Mouse (Mus musculus): Measurements from ENCODE around the gene Hoxa11. TPM values are rescaled to one million over a fixed set of nuclear protein-coding genes. Genes with fewer than 3 reads are reported as not detected.

Gene Hoxa11
- polyA plus RNA-seq, 1 experiment from 2014 or later = not detected

- Histone ChIP-seq H3K9ac (no peak overlapping the region), H3K27ac (no peak overlapping the region), H3K4me2 (no peak overlapping the region), H3K9me3 (replicated peaks) (no peaks in the 10 kb centered on the region), H3K4me1 (replicated peaks) (peaks cover 30% of the 10 kb centered on the region), H3K4me3 (no peak overlapping the region), H3K36me3 (no peaks in the 10 kb centered on the region), H3K27me3 (peaks cover 100% of the 10 kb centered on the region)
- ATAC-seq (replicated peaks; ENCODE audit: insufficient number of reproducible peaks, insufficient read depth, low FRiP score, low read depth) = no peak
- 34% methylated on average over 3 of the region's 3 CpGs for WGBS
Observed at GRCm38 (mm10) chr6:52215070-52215469, 30.5 kb downstream of the Hoxa11 start.

- no peak overlapping the region for H3K4me2 ChIP-seq
- WGBS = 23% methylated on average over 5 of the region's 5 CpGs
- no peak for ATAC-seq (replicated peaks; ENCODE audit: insufficient number of reproducible peaks, insufficient read depth, low FRiP score, low read depth)
Observed at GRCm38 (mm10) chr6:52214271-52214670, 31.3 kb downstream of the Hoxa11 start.

GRCm38 (mm10) chr6:52213119-52213986 lies 32.3 kb downstream of the Hoxa11 start, which contains the start of the genes Hoxa3 and Gm28308:
TSS of gene Hoxa3 (minus strand) at chr6:52213336.
TSS of gene Gm28308 (minus strand) at chr6:52213339.
- WGBS = 7% methylated on average over 38 of the region's 38 CpGs
- ATAC-seq (replicated peaks; ENCODE audit: insufficient number of reproducible peaks, insufficient read depth, low FRiP score, low read depth) = no peak

More at GRCm38 (mm10) chr6:52214271-52214670, 31.3 kb downstream of the Hoxa11 start:
- Histone ChIP-seq H3K9ac (no peak overlapping the region), H3K9me3 (replicated peaks) (no peaks in the 10 kb centered on the region), H3K36me3 (no peaks in the 10 kb centered on the region), H3K4me3 (no peak overlapping the region), H3K27me3 (peaks cover 100% of the 10 kb centered on the region), H3K4me1 (replicated peaks) (peaks cover 30% of the 10 kb centered on the region), H3K27ac (no peak overlapping the region)

DNA sequence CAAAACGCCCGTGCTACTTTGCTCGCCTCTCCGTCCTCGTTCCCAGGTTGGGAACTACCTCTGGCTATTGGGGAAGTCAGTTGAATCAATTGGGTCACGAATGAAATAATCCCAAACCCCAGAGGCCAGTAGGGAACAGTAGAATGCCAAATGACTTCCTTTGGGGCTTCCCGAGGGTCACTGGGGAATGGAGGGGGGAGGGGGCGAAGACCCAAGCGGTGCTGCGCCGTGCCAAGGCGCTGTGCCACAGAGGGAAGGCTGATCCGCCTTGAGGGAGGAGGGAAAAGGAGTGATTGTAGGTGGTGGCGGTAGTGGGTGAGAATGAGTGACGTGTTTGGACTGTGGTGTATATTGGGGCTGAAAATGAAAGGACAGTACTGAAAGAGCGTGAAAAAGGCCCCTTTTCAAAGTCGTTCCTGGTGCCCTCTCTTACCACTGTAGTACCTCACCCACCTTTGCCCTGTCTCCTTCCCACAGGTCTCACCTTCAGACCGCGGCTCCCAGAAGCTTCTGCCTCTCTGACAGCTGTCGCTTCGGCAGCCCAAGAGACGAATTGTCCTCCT lies 33.0 kb downstream of the Hoxa11 start:
- H3K36me3 ChIP-seq = no peaks in the 10 kb centered on the region
- ATAC-seq (replicated peaks; ENCODE audit: insufficient number of reproducible peaks, insufficient read depth, low FRiP score, low read depth) = no peak
- no peak overlapping the region for H3K27ac ChIP-seq
- peak overlapping the region; percentile 42 for H3K4me3 ChIP-seq
- H3K4me2 ChIP-seq = peak overlapping the region; percentile 57
- H3K27me3 ChIP-seq = peaks cover 99% of the 10 kb centered on the region
- H3K4me1 ChIP-seq (replicated peaks) = peaks cover 40% of the 10 kb centered on the region
- H3K9me3 ChIP-seq (replicated peaks) = no peaks in the 10 kb centered on the region
- H3K9ac ChIP-seq = no peak overlapping the region
- WGBS = 1% methylated on average over 22 of the region's 22 CpGs

More at GRCm38 (mm10) chr6:52213119-52213986, 32.3 kb downstream of the Hoxa11 start, which contains the start of the genes Hoxa3 and Gm28308:
- peaks cover 100% of the 10 kb centered on the region for H3K27me3 ChIP-seq
- H3K27ac ChIP-seq = no peak within 1 kb of the TSS
- no peaks in the 10 kb centered on the region for H3K36me3 ChIP-seq
- peaks cover 36% of the 10 kb centered on the region for H3K4me1 ChIP-seq (replicated peaks)
- peak within 1 kb of the TSS; percentile 57 for H3K4me2 ChIP-seq
- H3K9ac ChIP-seq = no peak within 1 kb of the TSS
- peak within 1 kb of the TSS; percentile 42 for H3K4me3 ChIP-seq
- no peaks in the 10 kb centered on the region for H3K9me3 ChIP-seq (replicated peaks)

DNA sequence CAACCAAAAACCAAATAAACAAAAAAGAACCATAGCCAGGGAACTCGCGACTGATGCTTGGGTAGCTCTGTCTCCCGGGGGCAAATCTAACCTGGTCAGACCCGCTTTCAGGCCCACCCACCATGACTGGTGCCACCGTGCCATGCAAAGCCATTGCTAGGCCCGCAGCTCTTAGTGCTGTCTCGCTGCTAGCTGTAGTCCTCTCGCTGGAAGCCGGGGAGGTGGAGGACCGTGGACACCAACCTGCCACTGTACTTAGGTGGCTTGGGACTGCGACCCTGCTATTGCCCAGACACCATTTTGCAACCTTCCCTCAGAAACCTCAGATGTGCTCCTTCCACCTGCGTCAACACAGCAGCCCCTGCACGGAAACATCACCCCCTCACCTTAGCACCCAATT lies 33.6 kb downstream of the Hoxa11 start:
- Histone ChIP-seq H3K9ac (no peak overlapping the region), H3K4me1 (replicated peaks) (peaks cover 35% of the 10 kb centered on the region), H3K4me2 (peak overlapping the region; percentile 57), H3K27ac (no peak overlapping the region), H3K27me3 (peaks cover 99% of the 10 kb centered on the region), H3K36me3 (no peaks in the 10 kb centered on the region), H3K4me3 (peak overlapping the region; percentile 42), H3K9me3 (replicated peaks) (no peaks in the 10 kb centered on the region)
- ATAC-seq (replicated peaks; ENCODE audit: insufficient number of reproducible peaks, insufficient read depth, low FRiP score, low read depth) = no peak
- WGBS = 6% methylated on average over 13 of the region's 13 CpGs

GRCm38 (mm10) chr6:52211170-52211935 lies 34.3 kb downstream of the Hoxa11 start:
- Histone ChIP-seq H3K4me2 (peak overlapping the region; percentile 57), H3K27ac (no peak overlapping the region), H3K36me3 (no peaks in the 10 kb centered on the region), H3K9me3 (replicated peaks) (no peaks in the 10 kb centered on the region), H3K27me3 (peaks cover 99% of the 10 kb centered on the region), H3K9ac (no peak overlapping the region), H3K4me1 (replicated peaks) (peaks cover 33% of the 10 kb centered on the region), H3K4me3 (peak overlapping the region; percentile 42)
- ATAC-seq (replicated peaks; ENCODE audit: insufficient number of reproducible peaks, insufficient read depth, low FRiP score, low read depth) = peak; percentile 48; the same call in 1 of the 2 replicates
- WGBS = 2% methylated on average over 37 of the region's 37 CpGs

DNA sequence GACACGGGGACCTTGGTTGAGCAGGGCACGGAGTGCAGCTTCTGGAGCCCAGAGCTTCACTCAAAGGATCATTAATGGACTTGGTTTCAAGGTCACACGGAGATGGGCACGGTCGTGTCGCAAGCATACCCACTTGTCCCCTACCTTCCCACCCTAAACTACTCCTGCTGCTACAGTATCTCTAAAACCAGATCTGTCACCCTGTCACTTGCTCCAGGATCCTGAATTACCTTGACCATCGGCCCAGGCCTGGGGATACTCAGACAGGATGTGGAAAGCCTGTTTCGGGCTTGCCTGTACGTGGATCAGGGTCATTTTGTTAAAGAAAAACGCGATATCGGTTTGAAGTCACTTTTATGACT lies 35.9 kb downstream of the Hoxa11 start:
- Histone ChIP-seq H3K4me3 (no peak overlapping the region), H3K27me3 (peaks cover 99% of the 10 kb centered on the region), H3K4me1 (replicated peaks) (peaks cover 29% of the 10 kb centered on the region), H3K27ac (no peak overlapping the region), H3K4me2 (no peak overlapping the region), H3K9ac (no peak overlapping the region), H3K9me3 (replicated peaks) (no peaks in the 10 kb centered on the region), H3K36me3 (no peaks in the 10 kb centered on the region)
- WGBS = 20% methylated on average over 12 of the region's 12 CpGs
- ATAC-seq (replicated peaks; ENCODE audit: insufficient number of reproducible peaks, insufficient read depth, low FRiP score, low read depth) = no peak

GRCm38 (mm10) chr6:52208868-52209684 lies 36.5 kb downstream of the Hoxa11 start:
- Histone ChIP-seq H3K9me3 (replicated peaks) (no peaks in the 10 kb centered on the region), H3K36me3 (no peaks in the 10 kb centered on the region), H3K27ac (no peak overlapping the region), H3K4me1 (replicated peaks) (peaks cover 35% of the 10 kb centered on the region), H3K4me2 (peak overlapping the region; percentile 49), H3K27me3 (peaks cover 99% of the 10 kb centered on the region), H3K4me3 (peak overlapping the region; percentile 33), H3K9ac (no peak overlapping the region)
- WGBS = 14% methylated on average over 18 of the region's 18 CpGs
- ATAC-seq (replicated peaks; ENCODE audit: insufficient number of reproducible peaks, insufficient read depth, low FRiP score, low read depth) = no peak

GRCm38 (mm10) chr6:52208072-52208867 lies 37.3 kb downstream of the Hoxa11 start, which contains the start of gene Hoxa6:
TSS of gene Hoxa6 (minus strand) at chr6:52208722.
- H3K27ac ChIP-seq = no peak within 1 kb of the TSS
- H3K4me1 ChIP-seq (replicated peaks) = peaks cover 43% of the 10 kb centered on the region
- no peaks in the 10 kb centered on the region for H3K36me3 ChIP-seq
- no peaks in the 10 kb centered on the region for H3K9me3 ChIP-seq (replicated peaks)
- ATAC-seq (replicated peaks; ENCODE audit: insufficient number of reproducible peaks, insufficient read depth, low FRiP score, low read depth) = no peak
- peaks cover 99% of the 10 kb centered on the region for H3K27me3 ChIP-seq
- WGBS = 4% methylated on average over 44 of the region's 47 CpGs
- H3K4me3 ChIP-seq = peak within 1 kb of the TSS; percentile 33
- no peak within 1 kb of the TSS for H3K9ac ChIP-seq
- H3K4me2 ChIP-seq = peak within 1 kb of the TSS; percentile 49

DNA sequence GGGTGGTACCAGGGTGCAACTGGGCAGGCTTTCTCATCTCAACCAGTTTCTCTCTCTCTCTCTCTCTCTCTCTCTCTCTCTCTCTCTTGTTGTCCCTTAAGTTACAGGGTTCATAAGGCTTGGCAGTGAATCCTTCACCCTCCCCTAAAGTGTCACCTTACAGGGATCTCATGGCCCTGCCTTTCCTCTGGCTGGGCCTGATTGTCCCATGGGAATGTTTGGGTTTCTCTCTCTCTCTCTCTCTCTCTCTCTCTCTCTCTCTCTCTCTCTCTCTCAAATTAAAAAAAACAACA lies 38.0 kb downstream of the Hoxa11 start:
- no peak overlapping the region for H3K4me2 ChIP-seq
- H3K27ac ChIP-seq = no peak overlapping the region
- no peaks in the 10 kb centered on the region for H3K36me3 ChIP-seq
- H3K9ac ChIP-seq = no peak overlapping the region
- H3K9me3 ChIP-seq (replicated peaks) = no peaks in the 10 kb centered on the region
- peaks cover 99% of the 10 kb centered on the region for H3K27me3 ChIP-seq
- no peak for ATAC-seq (replicated peaks; ENCODE audit: insufficient number of reproducible peaks, insufficient read depth, low FRiP score, low read depth)
- H3K4me1 ChIP-seq (replicated peaks) = peaks cover 36% of the 10 kb centered on the region
- H3K4me3 ChIP-seq = no peak overlapping the region

Measured in heart, embryonic 15.5 days (tissue).